Mouse (Mus musculus) large intestine, adult 2 months (tissue): ENCODE data around the gene Nrp1. TPM values are rescaled to one million over a fixed set of nuclear protein-coding genes. Genes with fewer than 3 reads are reported as not detected.
A peak's percentile ranks its signal among the peaks of the same experiment; 100 is the strongest.

Experiments used
- DNase-seq: peaks from one replicate; pipeline ENCODE4 v3.0.0-alpha.2; 2012; ENCODE audit warnings: low read depth, low spot score
- WGBS: fragments of 180-500 bp; shearing (Covaris S2); methylation state at CpG from one replicate; pipeline ENCODE4 v1.1.7; 2018; 5-methylcytosine and 5-hydroxymethylcytosine counted together
- polyA plus RNA-seq: library from polyadenylated mRNA; depleted of rRNA; stranded (reverse); fragments of >200 nt; gene quantifications from 2 replicates; pipeline ENCODE4 v1.2.3, GENCODE M21; 2012

Nrp1 gene
- polyA plus RNA-seq, 1 experiment, result 4.9 TPM

DNA sequence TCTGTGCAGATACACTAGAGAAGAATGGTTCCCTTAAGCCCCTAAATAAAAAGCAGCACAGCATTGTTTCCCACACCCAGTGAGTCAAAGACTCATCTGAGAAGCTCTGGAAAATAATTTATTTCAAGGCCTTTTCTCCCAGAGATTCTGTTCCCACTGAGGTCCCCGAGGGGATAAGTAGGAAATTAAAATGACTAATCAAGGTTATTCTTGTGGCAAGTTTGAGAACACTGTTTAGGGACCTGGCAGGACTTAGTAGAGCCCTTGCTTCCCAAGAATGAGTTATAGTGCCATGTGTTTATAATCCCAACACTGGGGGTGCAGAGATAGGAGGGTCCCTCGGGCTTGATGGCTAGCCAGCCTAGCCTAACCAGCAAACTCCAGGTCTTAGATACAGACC is 127.6 kb downstream of the Nrp1 start:
- DNase-seq, result no peak
- WGBS, result 79% methylated on average over 2 of the region's 2 CpGs

DNA sequence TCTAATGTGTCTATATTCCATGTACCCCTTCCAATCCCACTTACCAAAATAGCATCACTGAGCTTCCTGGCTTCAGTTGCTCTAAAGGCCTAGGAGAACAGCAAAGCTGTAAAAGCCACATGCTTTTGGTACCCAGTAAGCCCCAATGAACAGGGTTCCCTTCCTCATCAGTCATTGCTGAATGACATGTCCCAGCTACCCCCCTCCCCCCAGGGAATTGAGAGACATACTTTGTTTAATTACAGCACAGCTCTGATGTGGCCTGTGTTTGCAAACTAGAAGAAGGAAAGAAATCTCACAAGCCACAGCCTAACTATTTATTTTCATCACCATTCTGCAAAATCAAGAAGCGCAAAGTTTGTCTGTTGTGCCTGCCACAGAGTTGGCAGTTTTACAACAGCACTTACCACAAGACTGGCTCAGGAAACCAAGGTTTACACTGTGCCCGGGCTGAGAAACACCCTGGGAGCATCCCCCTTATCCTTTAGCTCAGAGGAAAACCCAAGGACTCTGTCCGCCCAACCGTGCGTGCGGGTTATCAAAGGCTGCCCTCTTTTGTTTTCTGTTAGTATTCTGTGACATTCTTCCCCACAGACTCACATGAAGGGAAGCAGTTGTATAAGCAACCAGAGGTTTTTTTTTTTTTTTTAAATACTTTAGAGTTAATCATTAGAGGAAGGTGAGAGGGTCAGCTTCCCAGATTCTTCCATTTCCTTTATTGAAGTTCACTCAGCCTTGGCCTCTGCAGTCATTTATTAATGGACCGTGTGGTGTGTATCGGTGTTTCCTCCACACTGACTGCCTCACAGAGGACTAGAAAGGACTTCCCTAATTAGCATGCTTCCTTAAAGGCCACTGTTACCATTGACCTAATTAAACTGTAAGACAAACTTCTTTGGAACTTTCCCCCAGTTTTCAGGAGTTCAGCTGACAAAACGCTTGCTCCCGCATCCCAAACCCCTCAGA is 129.8 kb downstream of the Nrp1 start:
- no peak for DNase-seq
- WGBS, result 46% methylated on average over 10 of the region's 10 CpGs

DNA sequence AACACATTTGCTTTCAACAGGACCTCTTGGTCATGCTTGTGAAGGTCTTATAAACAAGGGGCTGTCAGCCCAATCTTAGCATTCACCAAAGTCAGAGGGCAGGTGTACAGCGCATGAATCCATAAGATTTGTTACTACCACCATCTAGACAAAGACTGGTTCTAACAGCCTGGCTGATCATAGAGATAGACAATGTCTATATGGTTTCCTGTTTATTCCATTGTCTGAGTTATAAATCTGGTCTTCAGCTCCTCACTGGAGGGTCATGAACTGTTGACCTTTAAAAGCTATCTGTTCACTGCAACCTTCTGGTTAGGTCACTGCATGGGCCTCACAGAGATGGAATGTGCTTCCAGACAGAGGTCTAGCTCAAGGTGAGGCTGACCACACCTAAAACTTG is 130.9 kb downstream of the Nrp1 start:
- WGBS, result 95% methylated on average over 1 of the region's 1 CpGs
- DNase-seq, result no peak

- peak; percentile 65 for DNase-seq
- 42% methylated on average over 5 of the region's 5 CpGs for WGBS
Observed at GRCm38 (mm10) chr8:128491126-128492067, 133.0 kb downstream of the Nrp1 start.

DNA sequence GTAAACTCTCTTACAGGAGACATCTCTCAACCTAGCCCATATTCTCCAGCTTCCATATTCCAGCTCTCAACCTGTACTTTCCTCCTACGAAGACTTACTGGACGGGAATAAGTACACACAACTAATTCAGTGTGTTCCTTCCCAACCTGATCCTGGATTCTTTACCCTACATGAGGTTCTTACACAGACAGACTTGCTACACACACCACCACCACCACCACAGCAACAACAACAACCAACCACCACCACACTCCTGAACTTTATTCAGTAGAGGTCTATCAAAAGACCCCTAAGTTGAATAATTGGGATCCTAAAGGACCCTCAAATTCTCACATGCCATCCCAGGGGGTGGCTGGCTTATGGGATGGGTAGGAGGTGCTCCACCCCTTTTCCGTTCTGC is 135.4 kb downstream of the Nrp1 start:
- DNase-seq, result no peak
- WGBS, result 92% methylated on average over 3 of the region's 3 CpGs

- no peak for DNase-seq
- 88% methylated on average over 4 of the region's 4 CpGs for WGBS
Observed at GRCm38 (mm10) chr8:128498836-128499235, 140.4 kb downstream of the Nrp1 start.

- WGBS, result 78% methylated on average over 5 of the region's 5 CpGs
- no peak for DNase-seq
Observed at GRCm38 (mm10) chr8:128504136-128504829, 145.9 kb downstream of the Nrp1 start.

DNA sequence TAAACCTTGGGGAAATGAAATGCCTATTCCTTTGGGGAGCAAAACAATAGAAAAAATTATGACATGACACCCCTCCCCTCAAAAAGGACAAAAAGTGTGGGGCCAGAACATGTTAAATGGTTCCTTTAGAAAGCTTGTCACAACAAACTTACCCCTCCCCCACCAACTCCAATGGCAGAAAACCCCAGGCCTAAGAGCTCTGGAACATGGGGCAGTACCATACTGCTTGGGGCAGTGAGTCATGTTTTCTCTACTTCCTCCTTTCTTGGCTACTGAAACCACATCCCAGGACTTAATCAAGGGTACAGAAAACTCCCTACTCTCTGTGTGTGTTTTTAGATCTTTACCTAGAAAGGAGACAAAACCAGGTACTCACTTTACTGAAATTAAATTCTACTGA is 147.5 kb downstream of the Nrp1 start:
- DNase-seq, result no peak

DNA sequence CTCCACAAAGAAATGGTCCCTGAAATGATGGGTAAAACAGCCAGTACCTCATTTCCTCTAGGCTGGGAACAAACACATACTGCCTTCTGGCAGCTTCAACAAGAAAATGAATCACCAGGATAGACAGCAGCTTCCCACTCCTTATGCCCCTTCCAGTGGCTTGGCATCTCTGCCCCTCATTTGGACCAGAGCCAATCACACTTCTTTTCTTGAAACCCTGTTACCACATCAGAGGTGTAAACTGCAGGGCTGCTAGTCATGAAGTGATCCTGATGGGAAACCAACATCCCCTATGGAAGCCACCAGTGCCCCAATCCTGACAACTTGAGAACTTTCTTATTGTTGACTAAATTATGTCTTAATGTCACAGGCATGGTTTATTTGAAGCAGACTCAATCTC is 150.3 kb downstream of the Nrp1 start:
- no peak for DNase-seq

- no peak for DNase-seq
Observed at GRCm38 (mm10) chr8:128511021-128511420, 152.6 kb downstream of the Nrp1 start.

DNA sequence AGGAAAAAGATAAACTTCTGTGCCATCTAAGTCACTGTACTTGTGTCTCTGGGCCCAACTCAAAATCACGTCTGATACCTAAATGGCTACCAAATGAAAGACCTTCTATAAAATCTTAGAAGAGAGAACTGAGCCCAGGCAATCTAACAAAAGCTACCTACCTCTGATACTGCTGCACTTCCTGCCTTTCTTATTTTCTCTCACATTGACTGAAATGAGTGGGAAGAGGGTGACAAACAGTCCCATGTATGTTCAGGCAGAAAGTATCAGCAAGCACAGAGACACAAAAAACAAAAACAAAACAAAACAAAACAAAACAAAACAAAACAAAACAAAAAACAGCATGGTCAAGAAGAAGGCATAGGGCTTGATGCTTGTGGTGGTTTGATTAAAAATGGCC is 153.3 kb downstream of the Nrp1 start:
- WGBS, result 81% methylated on average over 1 of the region's 1 CpGs
- no peak for DNase-seq

GRCm38 (mm10) chr8:128516846-128517446 is 158.5 kb downstream of the Nrp1 start:
- no peak for DNase-seq
- 79% methylated on average over 3 of the region's 3 CpGs for WGBS

DNA sequence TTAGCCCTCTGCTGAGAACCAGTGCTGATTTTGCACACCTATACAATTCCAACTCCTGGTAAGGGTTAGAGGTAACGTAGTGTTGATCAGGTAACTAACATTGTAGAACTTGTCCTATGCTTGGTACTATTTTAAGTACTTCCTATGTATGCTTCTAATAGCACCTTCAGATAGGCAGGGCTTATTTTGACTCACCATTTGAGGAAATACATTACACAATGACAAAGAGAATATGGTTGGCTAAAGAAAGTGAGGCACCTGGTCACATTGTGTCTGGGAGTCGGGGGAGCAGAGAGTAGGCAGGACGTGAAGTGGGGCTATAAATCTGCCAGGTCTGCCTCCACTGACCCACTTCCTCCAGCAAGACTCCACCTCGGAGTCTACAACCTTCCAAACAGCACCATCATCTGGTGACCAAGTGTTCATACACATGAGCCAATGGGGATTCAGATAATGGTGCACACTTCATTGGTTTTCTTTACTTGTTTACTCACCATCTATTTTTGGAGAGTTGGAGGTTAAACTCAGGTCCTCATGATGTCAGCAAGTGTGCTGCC is 159.2 kb downstream of the Nrp1 start:
- no peak for DNase-seq
- 31% methylated on average over 4 of the region's 4 CpGs for WGBS

GRCm38 (mm10) chr8:128519366-128519765 is 161.0 kb downstream of the Nrp1 start:
- 75% methylated on average over 1 of the region's 1 CpGs for WGBS
- no peak for DNase-seq

GRCm38 (mm10) chr8:128523825-128524224 is 165.4 kb downstream of the Nrp1 start:
- no peak for DNase-seq
- WGBS, result 69% methylated on average over 7 of the region's 7 CpGs

DNA sequence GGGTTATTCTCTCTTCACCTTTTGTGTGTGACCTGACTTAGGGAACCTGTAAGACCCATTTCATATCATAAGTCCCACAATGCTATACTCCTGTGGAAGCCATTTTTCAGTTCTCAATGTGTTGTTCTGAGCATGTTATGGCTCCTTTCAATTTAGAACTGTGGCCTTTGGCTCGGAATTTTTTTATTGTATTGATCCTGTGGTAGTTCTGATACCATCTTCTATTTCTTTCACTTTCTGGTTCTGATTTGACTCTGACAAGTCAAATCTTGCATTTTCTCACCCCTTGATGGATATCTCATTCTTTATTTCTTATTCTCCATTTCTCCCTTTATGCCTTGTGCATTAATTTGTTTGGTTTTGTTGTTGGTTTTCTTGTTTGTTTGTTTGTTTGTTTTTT is 167.5 kb downstream of the Nrp1 start:
- 42% methylated on average over 1 of the region's 1 CpGs for WGBS

GRCm38 (mm10) chr8:128528591-128529383 is 170.4 kb downstream of the Nrp1 start:
- DNase-seq, result no peak
- 67% methylated on average over 8 of the region's 8 CpGs for WGBS

More for the DNA sequence above, 167.5 kb downstream of the Nrp1 start:
- no peak for DNase-seq

- 49% methylated on average over 3 of the region's 3 CpGs for WGBS
- DNase-seq, result no peak
Observed at GRCm38 (mm10) chr8:128534442-128534871, 176.1 kb downstream of the Nrp1 start.

- no peak for DNase-seq
Observed at GRCm38 (mm10) chr8:128535685-128536084, 177.3 kb downstream of the Nrp1 start.
